Mouse (Mus musculus) small intestine, adult 2 months (tissue): Measurements from ENCODE around the gene Med7.

ENCODE experiments used
- CTCF ChIP-seq: fragments of 200-500 bp; IDR thresholded peaks from 2 replicates; pipeline ENCODE4 v1.5.1; 2012; ENCODE audit warnings: low read depth, mild to moderate bottlenecking, control low read depth, inconsistent platforms, low read length, moderate library complexity, mixed read lengths; ENCODE audit not compliant: insufficient replicate concordance, insufficient read length; ENCODE audit errors: extremely low read depth
- POLR2A ChIP-seq: fragments of 200-500 bp; IDR thresholded peaks from 2 replicates; pipeline ENCODE4 v1.6.1; 2012; ENCODE audit warnings: low read depth, mild to moderate bottlenecking, control low read depth, inconsistent platforms, low read length, moderate library complexity

DNA sequence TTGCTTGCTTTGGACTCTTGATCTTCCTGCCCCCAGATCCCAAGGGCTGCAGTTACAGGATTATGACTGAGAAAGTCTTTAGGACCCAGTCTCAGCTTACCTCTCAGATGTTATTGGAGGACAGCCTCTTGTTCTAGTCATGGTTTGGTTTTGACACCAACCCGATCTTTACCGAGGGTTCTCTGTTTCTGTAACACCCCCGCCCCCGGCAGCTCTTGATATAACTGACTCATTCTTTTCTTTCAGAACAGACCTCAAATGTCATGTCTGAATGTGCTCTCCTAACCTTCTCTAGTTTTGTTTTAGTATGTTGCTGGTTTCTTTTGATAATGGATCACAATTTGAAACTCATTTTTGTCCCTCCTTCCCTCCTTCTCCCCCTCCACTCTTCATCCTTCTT, 37.5 kb downstream of the Med7 start:
- TF ChIP-seq CTCF = no peak
- TF ChIP-seq POLR2A = no peak
